Mouse (Mus musculus): ENCODE data around the gene Acsbg1.
"Not testable (repeated sequence)": the region's sequence is repeated elsewhere in the genome, so short reads cannot be mapped to it uniquely, and the experiment has no call there.

Acsbg1 gene

GRCm38 (mm10) chr9:54661605-54662377 lies at the start of gene Acsbg1:
Acsbg1 (minus strand) TSS chr9:54661870.
- no peak for DNase-seq (ENCODE audit: low spot score in 2 of 2)

GRCm38 (mm10) chr9:54708085-54708484 lies 46.4 kb upstream of the Acsbg1 start:
- no peak for DNase-seq (ENCODE audit: low spot score in 2 of 2)

- no peak for DNase-seq (ENCODE audit: low spot score in 2 of 2)
Observed at GRCm38 (mm10) chr9:54707288-54707999, 45.8 kb upstream of the Acsbg1 start.

- DNase-seq (ENCODE audit: low spot score in 2 of 2), result no peak
Observed at GRCm38 (mm10) chr9:54705561-54705960, 43.9 kb upstream of the Acsbg1 start.

GRCm38 (mm10) chr9:54704361-54704760 lies 42.7 kb upstream of the Acsbg1 start:
- DNase-seq (ENCODE audit: low spot score in 2 of 2), result no peak

GRCm38 (mm10) chr9:54702581-54702980 lies 40.9 kb upstream of the Acsbg1 start:
- DNase-seq (ENCODE audit: low spot score in 2 of 2), result no peak

DNA sequence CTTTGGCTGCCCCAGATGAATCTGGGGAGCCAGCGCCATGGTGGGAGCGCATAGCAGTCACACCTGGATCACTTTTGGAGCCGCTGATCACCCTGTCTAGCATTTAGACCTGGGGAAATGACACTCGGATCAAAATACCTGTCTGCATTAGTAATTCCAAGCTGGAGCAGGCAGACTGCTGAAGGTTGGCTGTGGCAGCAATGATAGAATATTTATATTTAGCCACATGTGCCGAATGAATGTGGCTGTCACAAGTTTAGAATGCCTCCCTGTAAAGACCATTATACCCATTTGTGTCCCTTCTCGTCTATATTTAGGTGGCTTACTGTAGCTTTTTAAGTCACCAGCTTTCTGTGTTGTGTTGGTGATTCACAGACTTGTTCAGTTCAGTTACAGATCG lies 39.1 kb upstream of the Acsbg1 start:
- peak; percentile 25 to 36 for DNase-seq (ENCODE audit: low spot score in 2 of 2)

DNA sequence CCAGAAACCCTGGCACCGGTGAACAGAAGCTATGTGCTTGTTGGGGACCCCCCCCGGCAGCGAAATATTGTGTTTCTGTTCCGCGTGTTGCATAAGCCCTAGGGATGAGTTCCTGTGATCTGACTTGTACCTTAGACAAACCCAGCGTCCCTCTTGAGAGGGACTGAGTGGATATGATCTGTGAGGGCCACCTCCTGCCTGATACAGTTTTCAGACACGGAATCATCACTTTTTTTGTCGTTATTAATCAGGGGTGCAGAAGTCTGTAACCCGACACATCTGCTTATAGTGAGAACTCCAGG lies 38.5 kb upstream of the Acsbg1 start:
- peak in 1 of 2 experiments; percentile 30 for DNase-seq (ENCODE audit: low spot score in 2 of 2)

DNA sequence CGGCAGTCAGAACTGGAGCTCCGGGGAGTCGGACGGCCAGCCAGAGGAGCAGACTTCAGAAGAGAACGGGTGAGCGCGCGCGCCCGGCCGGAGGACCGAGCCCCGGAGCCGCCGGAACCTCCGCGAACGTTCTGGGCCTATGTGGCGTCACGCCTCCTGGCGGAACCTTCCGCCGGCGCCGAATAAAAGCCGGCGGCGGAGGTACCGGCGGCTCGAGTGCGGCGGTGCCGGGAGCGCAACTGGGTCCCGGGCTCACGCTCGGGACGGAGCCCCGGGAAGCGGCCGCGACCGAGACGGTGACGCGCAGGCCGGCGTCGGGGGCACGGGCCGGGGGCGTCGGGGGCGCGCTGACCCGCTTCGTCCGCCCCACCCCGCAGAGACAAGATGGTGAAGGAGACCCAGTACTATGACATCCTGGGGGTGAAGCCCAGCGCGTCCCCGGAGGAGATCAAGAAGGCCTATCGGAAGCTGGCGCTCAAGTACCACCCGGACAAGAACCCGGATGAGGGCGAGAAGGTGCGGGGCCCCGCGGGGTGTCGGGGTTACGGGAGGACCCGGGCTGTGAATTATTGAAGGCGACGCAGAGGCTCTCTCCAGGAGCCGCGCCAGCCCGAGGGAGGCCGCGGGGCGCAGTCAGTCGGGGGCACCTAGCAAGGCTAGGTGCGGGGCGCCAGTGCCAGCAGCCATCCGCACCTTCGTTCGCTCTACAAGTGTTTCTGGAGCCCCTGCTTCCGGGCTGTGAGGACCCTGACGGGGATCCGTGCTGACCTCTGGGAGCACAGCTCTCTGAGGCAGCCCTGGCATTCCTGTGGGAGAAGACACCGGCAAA lies 37.9 kb upstream of the Acsbg1 start:
- peak; percentile 84 to 85 for DNase-seq (ENCODE audit: low spot score in 2 of 2)

DNA sequence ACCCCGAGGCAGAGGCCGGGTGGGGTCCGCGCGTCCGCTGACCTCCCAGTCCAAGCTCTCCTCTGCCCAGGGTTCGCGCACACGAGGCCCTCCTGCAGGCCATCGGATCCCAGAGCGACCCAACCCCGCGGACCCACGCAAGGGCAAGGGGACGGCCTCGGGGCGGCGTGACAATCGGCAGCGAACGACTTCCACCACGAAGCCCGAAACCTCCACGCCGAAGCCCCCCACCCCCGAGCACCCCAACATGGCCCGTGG lies 37.3 kb upstream of the Acsbg1 start:
- no peak for DNase-seq (ENCODE audit: low spot score in 2 of 2)

DNA sequence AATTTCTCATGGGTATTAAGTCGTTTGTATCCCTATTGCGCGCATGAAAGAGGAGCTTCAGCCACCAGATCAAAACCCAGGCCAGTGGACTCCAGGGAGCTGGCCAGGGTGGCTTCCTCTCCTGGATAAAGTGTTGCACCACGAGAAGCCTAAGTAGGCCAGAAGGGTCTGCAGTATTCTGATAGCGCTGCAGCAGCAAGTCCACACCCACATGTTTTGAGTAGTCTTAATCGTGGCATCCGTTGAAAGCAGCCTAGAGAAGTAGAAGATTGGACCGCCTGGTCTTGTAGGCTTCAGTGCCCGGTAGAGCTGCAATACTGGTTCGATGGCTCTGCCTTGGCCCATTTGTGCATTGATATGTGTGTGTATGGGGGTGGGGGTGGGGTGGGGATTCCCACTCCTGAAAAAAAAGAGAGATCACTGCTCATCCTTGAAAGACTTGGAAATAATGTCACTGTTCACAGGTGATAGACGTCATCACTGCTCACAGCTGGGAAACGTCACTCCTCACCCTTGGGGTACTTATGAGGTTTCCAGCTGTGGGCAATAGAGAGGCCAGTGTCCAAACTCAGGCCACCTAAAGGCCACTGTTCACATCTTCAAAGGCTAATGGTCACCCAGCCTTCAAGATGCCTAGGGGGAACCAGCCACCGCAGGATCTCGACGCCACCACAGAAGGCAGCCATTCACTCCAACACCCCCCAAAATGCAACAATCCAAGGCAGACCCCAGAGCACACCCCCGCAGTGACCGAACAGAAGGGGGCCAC lies 36.8 kb upstream of the Acsbg1 start, which contains the start of gene Dnaja4:
Dnaja4 (plus strand) TSS at position 556 of the 769 bp plus-strand sequence.
- DNase-seq (ENCODE audit: low spot score in 2 of 2), result no peak

GRCm38 (mm10) chr9:54691241-54691805 lies 29.7 kb upstream of the Acsbg1 start:
- not testable (repeated sequence) for DNase-seq (ENCODE audit: low spot score in 2 of 2)

DNA sequence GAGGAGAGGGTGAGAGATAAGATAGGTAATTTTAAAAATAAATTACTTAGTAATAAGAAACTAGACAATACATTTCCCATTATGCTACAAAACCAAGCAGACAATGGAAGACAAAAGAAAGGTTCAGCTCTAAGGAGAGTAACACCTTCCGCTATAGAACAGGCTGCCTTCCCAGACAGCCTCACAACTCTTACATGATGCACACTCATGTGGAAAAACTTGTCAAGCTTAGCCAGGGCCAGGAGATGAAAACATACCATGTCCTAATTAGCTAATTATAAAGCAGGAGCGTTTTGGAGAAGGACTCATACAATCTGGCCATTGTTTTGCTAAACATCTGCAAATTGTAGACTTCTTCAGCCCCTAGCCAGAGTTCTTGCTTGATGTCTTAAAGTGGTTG lies 29.0 kb upstream of the Acsbg1 start:
- DNase-seq (ENCODE audit: low spot score in 2 of 2), result not testable (repeated sequence)

DNA sequence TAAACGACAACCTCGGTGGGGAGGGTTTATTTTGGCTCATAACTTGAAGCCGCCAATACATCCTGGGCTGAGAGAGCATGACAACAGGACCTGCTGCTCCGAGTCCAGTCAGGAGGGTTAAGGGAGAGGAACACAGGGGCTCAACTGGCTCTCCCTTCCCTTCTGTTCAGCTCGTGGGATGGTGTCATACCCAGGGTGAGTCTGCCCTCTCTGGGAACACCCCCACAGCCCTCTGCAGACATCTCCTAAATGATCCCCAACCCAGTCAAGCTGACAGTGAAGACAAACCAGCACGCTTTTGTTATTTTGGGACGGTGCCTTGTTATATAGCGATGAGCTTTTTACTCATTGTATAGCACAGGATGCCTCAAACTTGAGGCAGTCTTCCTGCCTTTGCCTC lies 27.8 kb upstream of the Acsbg1 start:
- DNase-seq (ENCODE audit: low spot score in 2 of 2), result no peak

DNA sequence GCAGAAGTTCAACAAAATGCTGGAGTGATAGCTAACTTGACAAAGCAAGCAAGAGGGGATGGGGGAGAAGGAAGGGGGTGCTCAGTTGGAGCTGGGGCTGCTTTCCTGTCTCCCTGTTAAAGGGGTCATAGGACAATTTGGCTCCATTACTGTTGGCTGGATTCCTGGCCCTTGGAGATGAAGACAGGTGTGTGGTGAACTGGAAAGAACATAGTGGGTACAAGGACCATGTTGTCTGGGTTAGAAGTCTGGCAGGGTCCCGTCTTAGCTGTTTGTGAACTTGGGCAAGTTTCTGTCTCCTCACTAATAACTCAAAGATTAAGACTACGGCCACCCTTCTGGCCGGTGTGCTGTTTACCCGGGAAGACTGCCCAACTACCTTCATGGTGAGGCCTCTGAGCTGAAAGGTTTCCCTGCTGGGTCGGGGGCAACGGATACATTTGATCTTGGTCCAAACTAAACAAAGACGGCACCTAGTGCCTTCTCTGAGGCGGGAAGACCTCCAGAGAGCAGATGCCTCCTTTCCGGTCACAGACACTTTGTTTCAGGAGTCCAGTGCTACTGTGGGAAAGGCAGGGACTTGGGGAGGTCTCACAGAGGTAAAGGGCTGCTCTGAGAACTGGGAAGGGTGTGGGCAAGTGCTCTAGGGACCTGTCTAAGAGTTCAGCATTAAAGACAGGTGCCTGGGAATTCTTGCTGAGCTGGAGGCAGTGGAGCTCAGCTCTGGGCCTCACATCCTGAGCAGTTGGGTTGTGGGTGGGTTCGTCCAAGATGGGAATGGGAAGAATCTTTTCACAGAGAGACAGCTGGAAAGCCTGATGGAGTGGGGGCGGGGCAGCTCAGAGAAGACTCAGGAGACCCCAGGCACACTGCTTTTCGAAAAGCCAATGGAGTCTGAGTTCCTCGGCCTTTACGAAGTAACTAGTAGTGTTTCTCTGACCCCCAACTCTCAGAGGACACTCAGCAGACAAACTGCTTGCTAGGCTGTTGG lies 25.9 kb upstream of the Acsbg1 start:
- no peak for DNase-seq (ENCODE audit: low spot score in 2 of 2)

DNA sequence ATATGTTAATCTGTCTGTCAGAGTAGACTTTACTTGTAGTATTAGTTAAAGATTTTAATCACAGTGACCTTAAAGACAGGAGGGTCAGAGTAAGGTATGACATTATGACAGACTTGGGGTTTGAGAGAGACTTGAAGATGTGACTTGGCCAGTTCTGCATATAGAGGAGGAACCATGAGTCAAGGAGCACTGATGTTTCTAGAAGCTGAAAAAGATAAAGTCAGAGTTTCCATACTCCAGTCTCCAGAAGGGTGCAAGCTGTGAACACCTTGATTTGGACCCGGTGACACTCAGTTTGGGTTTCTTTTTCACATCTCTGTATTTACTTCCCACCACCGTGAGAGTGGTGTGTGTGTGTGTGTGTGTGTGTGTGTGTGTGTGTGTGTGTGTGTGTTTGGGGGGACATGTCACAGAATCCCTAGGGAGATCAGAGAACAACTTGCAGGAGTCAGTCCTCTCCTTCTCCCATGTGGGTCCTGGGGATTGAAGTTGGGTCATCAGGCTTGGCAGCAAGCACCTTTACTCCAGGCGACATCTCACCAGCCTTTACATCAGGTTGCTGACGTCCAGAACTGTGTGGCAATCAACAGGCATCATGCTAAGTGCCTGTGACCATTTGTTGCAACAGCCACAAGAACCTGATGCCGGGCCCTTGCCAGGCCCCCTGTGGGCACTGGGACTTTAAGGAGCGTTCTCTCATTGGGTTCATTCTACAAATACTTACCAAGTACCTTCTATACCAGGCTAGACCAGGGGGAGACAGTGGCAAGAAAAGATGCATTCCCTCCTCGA lies 22.3 kb upstream of the Acsbg1 start:
- DNase-seq (ENCODE audit: low spot score in 2 of 2), result no peak

- no peak for DNase-seq (ENCODE audit: low spot score in 2 of 2)
Observed at GRCm38 (mm10) chr9:54682846-54683245, 21.2 kb upstream of the Acsbg1 start.

GRCm38 (mm10) chr9:54676531-54676986 lies 14.9 kb upstream of the Acsbg1 start:
- peak; percentile 14 to 44 for DNase-seq (ENCODE audit: low spot score in 2 of 2)

- DNase-seq (ENCODE audit: low spot score in 2 of 2), result no peak
Observed at GRCm38 (mm10) chr9:54673887-54674286, 12.2 kb upstream of the Acsbg1 start.
